Mouse (Mus musculus) left cerebral cortex, adult 6 months (tissue): Measurements from ENCODE around the gene Arpc1b. TPM values are rescaled to one million over a fixed set of nuclear protein-coding genes. Genes with fewer than 3 reads are reported as not detected.

ENCODE experiments used
- long read RNA-seq, 2 experiments: library from polyadenylated mRNA; unstranded; transcript quantifications; one replicate each; pipeline ENCODE4 v2.0.0; 2019 to 2020
- polyA plus RNA-seq: library from polyadenylated mRNA; unstranded; fragments of <200 nt; fragmentation: Nextera tagmentation; gene quantifications from 2 replicates; pipeline ENCODE4 v1.2.3, GENCODE M21; 2021

Gene Arpc1b
- polyA plus RNA-seq: 50.2 and 58.6 TPM in 2 replicates
- long read RNA-seq, experiment 1, transcript Arpc1b-201 (10 exons, 3,105 nt): major isoform, 121 of 142 reads
- long read RNA-seq, experiment 1, partial matches to known transcripts: 3 of 142 reads
- long read RNA-seq, experiment 1, other reads (novel, unspliced or antisense): 18 of 142 reads
- long read RNA-seq, experiment 2, transcript Arpc1b-201 (10 exons, 3,105 nt): major isoform, 51 of 57 reads
- long read RNA-seq, experiment 2, partial matches to known transcripts: 2 of 57 reads
- long read RNA-seq, experiment 2, other reads (novel, unspliced or antisense): 4 of 57 reads

DNA sequence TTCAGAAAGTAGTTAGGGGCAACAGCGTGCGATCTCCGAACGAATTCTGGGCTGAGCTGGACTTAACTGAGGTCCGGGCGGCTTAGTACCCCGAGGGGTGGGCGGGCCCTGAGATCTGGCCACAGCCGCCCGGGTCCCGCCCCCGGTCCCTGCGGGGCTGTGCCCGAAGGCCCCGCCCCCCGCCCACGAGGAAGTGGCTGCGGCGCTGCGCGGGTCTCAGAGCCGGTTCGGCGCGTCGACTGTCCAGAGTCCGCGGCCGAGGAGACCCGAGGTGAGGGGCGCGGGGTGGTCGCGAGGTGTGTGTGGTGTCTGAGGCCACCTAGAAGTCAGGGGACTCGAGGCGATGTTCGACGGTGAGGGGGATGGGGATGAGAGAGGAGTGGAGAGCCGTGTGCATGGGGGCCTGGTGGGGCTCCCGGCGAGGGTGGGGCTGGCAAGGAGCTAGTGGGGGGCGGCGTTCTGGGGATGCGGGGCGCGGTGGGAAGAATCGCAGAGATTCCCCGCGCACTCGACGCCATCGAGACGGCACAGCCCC, at the start of gene Arpc1b:
TSS of gene Arpc1b (plus strand) at position 145 of the 535 bp plus-strand sequence.

DNA sequence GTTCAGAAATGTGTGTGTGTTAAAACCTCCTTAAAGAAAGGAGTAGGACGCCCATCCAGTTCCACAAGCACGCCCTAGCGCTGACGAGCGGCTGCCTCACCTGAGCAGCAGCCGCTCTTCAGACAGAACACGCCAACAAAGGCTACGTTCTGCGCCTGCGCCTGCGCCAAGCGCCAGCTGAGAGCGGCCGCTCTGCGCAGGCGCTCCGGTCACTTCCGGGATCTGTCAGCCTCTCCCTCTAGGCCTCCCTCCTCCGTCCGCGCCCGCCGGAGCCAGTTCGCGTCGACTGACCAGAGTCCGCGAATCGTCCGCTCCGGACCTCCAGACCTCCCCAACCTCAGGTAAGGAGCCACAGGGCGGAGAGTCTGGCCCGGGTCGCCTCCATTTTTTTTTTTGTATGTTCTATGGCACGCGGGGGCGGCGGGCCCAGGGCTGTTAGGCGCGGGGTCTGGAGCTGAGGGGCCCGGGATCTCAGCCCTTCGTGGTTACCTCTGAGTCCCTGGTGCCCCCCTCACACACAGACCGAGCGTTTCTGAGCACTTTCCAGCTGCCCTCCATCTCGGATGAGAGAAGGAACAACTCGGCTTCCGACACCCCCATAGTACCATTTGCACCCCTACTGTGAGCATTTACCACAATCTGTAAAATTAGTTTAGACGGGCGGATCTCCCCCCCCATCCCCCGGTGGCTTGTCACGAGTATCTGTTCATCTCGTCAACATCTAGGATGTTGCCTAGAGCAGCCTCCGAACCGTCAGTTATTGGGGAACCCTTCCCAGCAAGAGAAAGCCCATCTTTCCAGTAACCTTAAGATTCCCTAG, 30.2 kb upstream of the Arpc1b start, which contains the start of the genes Arpc1a and Kpna7:
TSS of gene Arpc1a (plus strand) at position 199 of the 820 bp plus-strand sequence.
TSS of gene Kpna7 (minus strand) at position 399 of the 820 bp plus-strand sequence.

DNA sequence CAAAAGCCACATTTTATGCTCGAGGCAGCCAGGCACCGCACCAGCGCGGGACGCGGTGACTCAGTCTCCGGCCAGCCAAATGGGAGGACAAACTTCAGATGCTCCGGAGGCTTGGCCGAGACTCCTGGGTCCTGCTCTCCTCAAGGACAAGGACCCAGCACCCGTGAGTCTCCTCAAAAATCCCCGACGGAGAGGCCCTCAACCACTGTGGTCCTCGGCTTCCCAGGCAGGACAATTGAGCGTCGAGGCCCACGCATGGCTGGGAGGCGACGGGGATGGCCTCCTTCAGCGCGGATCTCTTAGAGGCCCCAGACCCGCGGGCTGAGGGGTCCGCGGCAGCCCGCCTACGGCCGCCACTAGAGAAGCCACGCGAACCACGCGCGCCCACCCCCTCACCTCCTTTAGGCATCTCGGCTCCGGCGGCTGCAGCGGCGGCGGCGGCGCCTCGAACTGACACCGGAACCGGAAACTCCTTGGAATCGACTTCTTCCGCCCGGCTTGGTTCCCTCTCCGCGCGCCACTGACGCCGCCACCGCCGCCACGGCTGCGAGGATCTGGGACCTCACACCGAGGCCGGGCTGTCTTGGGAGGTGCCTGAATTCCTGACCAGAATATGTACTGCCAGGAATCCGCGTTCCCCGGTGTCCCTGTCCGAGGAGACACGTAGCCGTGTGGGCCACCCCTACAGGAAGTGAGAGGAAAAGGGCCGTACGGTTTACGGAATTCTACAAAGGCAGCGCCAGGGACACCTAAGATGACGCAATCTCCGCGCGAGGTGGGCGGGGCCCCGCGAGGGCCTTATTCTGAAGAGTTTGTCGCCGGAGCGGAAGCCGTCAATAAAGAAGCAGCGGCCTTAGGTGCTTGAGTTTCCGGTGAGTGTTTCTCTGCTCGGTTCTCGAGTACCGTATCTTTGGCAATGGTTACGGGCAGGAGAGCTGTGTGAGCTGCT, 25.8 kb downstream of the Arpc1b start, which contains the start of the genes Pdap1 and Bud31:
TSS of gene Pdap1 (minus strand) at position 668 of the 949 bp plus-strand sequence.
TSS of gene Bud31 (plus strand) at position 792 of the 949 bp plus-strand sequence.

DNA sequence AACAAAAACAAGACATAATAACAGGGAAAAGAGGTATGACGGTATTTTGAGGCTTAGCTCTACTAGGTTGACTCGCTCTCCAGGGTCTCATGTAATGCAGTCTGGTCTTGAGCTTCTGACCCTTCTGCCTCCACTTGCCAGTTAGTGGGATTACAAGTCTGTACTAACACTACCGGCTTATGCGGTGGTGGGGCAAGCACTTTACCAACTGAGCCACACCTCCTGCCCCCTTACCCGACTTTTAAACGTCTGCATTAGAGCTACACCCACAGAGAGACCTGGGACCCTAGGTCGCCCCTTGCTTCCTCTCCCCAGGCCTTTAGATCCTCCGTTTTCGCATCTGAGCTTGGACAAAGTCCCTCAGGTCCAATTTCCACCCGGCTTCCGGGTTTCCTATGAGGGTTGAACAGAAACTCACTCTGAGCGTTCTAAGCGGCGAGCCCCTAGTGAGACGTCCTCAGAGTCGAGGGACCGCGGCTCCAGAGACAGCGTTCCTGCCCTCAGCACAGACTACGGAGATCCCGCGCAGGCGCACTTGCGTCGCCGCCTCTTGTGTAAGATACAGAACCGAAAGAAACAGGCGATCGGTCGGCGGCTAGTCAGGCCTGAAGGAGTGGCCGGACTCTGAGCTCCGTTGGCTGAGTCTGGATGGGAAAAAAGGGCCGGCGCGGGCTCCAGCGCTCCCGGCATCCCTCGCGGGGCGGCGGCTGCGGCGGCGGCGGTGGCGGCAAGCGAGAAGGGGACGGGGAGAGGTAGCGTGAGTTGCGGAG, 52.7 kb downstream of the Arpc1b start, which contains the start of the genes Ptcd1 and Cpsf4:
TSS of gene Ptcd1 (minus strand) at position 573 of the 770 bp plus-strand sequence.
TSS of gene Cpsf4 (plus strand) at position 678 of the 770 bp plus-strand sequence.

Other genes with a start within 250 kb of the Arpc1b start
- gene Smurf1, start 148.4 kb upstream of the Arpc1b start, polyA plus RNA-seq: 3.0 TPM in 2 replicates
- gene Gm4871, start 81.5 kb upstream of the Arpc1b start, polyA plus RNA-seq: not detected in 2 replicates
- not detected in 2 replicates for gene 1700018F24Rik, start 71.2 kb upstream of the Arpc1b start, polyA plus RNA-seq
- gene Arpc1a, start 30.4 kb upstream of the Arpc1b start, polyA plus RNA-seq: 301 and 348 TPM in 2 replicates
- gene Kpna7, start 30.2 kb upstream of the Arpc1b start, polyA plus RNA-seq: not detected in 2 replicates
- 66.4 and 82.4 TPM in 2 replicates for gene Pdap1, start 26.0 kb downstream of the Arpc1b start, polyA plus RNA-seq
- 121 and 122 TPM in 2 replicates for gene Bud31, start 26.1 kb downstream of the Arpc1b start, polyA plus RNA-seq
- 14.6 and 14.8 TPM in 2 replicates for gene Ptcd1, start 52.9 kb downstream of the Arpc1b start, polyA plus RNA-seq
- 6.3 and 9.7 TPM in 2 replicates for gene Cpsf4, start 53.0 kb downstream of the Arpc1b start, polyA plus RNA-seq
- gene Atp5j2, start 77.8 kb downstream of the Arpc1b start, polyA plus RNA-seq: 1,054 and 1,489 TPM in 2 replicates
- gene Zkscan14, start 87.7 kb downstream of the Arpc1b start, polyA plus RNA-seq: 10.4 and 12.3 TPM in 2 replicates
- 5.3 and 7.2 TPM in 2 replicates for gene Zkscan5, start 90.3 kb downstream of the Arpc1b start, polyA plus RNA-seq
- 17.0 and 24.6 TPM in 2 replicates for gene Zfp655, start 117.5 kb downstream of the Arpc1b start, polyA plus RNA-seq
- 0.75 and 1.1 TPM in 2 replicates for gene Zscan25, start 166.3 kb downstream of the Arpc1b start, polyA plus RNA-seq
- not detected in 2 replicates for gene Cyp3a57, start 231.1 kb downstream of the Arpc1b start, polyA plus RNA-seq